Mouse (Mus musculus) brown adipose tissue, adult 24 weeks (tissue): ENCODE data around the gene Caml. TPM values are rescaled to one million over a fixed set of nuclear protein-coding genes. Genes with fewer than 3 reads are reported as not detected.
"Not testable (repeated sequence)": the region's sequence is repeated elsewhere in the genome, so short reads cannot be mapped to it uniquely, and the experiment has no call there.

Source experiments
- H3K27ac ChIP-seq: fragments of 200-500 bp; replicated peaks from 2 replicates; pipeline ENCODE4 v1.5.1; 2012; ENCODE audit warnings: low read depth, mild to moderate bottlenecking, low read length
- H3K4me1 ChIP-seq: fragments of 200-500 bp; 2 replicates; pipeline ENCODE4 v1.6.1; 2012; ENCODE audit warnings: low read length, mixed read lengths; ENCODE audit not compliant: control insufficient read depth, insufficient read depth, insufficient read length
- H3K4me3 ChIP-seq: fragments of 200-500 bp; 2 replicates; pipeline ENCODE4 v1.5.1; 2012; ENCODE audit warnings: low read depth, mild to moderate bottlenecking, low read length, moderate library complexity; ENCODE audit not compliant: insufficient read depth
- polyA plus RNA-seq: library from polyadenylated mRNA; stranded (reverse); fragments of >200 nt; gene quantifications from 2 replicates; pipeline ENCODE4 v1.2.4, GENCODE M21; 2012; ENCODE audit not compliant: missing spikeins, insufficient read depth, insufficient read length

Gene Caml
- polyA plus RNA-seq, 1 experiment, result 19.3 TPM

DNA sequence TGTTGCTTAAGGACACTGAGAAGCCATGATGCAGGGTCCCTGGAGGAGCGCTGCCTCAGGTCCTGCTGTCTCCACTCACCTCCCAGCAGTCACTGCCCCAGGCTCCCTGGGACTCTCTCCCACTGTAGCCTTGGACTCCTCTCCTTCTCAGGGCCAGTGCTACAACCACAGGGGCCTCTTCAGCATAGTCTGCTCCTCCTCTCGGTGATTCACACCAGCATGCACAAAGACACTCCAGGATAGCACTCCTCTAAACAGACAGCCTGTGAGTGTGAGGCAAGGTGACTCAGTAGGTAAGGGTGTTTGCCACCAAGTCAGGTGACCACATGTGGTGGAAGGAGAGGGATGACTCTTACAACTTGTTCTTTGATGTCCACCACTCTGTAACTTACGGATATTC is 18.2 kb upstream of the Caml start:
- Histone ChIP-seq H3K27ac (no peak overlapping the region), H3K4me1 (peaks cover 2% of the 10 kb centered on the region; the same call in 1 of the 2 replicates), H3K4me3 (no peak overlapping the region)

DNA sequence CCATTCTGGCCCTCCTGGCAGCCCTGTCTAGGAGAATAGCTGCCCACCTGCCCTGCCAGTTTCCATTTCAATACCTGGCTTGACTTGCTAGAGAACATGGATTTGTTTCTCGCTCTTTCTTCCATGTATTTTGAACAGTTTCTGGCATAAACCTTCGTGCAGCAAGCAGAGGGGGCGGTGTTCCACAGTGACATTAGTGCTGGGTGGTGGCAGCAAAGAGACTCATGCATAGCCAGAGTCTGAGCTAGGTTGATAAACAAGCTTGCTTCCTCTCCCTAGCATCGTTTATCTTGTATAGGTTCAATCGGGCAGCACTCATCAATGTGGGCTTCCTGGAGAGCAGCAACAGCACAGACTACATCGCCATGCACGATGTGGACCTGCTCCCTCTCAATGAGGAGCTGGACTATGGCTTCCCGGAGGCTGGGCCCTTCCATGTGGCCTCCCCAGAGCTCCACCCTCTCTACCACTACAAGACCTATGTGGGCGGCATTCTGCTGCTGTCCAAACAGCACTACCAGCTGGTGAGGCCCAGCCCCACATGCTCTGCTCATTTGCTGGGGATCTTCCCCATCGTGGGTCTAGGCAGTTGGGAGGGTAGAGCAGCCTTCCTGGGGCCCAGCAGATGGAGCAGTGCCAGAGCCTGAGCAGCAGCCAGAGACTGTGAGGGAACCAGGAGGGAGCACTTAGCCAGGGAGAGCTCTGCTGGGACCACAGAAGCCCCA is 15.7 kb upstream of the Caml start:
- H3K4me1 ChIP-seq, result no peaks in the 10 kb centered on the region
- no peak overlapping the region for H3K4me3 ChIP-seq
- H3K27ac ChIP-seq, result no peak overlapping the region

- Histone ChIP-seq H3K4me1 (no peaks in the 10 kb centered on the region), H3K27ac (no peak overlapping the region), H3K4me3 (no peak overlapping the region)
Observed at GRCm38 (mm10) chr13:55607624-55608006, 15.2 kb upstream of the Caml start.

DNA sequence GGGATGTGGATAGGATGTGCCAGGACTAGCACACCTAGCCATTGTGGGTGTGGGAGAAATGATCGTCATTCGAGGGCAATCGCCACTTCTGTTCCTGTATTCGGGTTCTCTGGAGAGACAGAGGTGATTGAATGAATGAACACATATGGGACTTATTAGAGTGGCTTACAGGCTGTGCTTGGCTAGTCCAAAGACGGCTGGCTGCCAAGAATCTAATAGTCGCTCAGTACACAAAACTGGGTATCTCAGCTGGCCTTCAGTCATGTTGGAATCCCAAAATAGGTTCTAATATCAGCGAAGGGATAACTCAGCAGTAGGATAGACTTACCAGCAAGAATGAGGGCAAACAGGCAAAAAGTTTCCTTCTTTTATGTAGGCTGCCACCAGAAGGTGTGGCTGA is 10.8 kb upstream of the Caml start:
- H3K27ac ChIP-seq, result no peak overlapping the region
- no peaks in the 10 kb centered on the region for H3K4me1 ChIP-seq
- no peak overlapping the region for H3K4me3 ChIP-seq

DNA sequence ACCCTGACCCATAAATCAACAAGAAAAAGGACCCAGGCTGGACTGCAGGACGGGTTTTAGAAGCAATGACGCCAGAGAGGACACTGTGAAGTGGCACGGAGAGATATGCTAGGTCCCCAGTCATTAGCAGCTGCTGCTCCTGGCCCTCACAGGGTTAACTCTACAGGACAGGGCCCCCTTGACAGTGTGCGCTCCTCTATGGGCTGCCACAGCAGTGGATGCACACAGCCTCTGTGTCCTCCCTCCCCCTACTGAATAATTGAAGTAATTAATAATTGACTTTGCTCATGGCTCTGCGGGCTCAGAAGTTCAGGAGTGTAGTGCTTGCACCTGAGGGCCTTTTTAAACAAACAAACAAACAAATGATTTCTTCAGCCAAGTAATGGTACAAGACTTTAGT is 9.3 kb upstream of the Caml start:
- Histone ChIP-seq H3K4me1 (no peaks in the 10 kb centered on the region), H3K4me3 (no peak overlapping the region), H3K27ac (no peak overlapping the region)

GRCm38 (mm10) chr13:55619328-55619727 is 3.5 kb upstream of the Caml start:
- no peaks in the 10 kb centered on the region for H3K4me1 ChIP-seq
- H3K27ac ChIP-seq, result no peak overlapping the region
- H3K4me3 ChIP-seq, result no peak overlapping the region

GRCm38 (mm10) chr13:55620275-55620674 is 2.5 kb upstream of the Caml start:
- Histone ChIP-seq H3K4me1 (no peaks in the 10 kb centered on the region), H3K4me3 (no peak overlapping the region), H3K27ac (no peak overlapping the region)

DNA sequence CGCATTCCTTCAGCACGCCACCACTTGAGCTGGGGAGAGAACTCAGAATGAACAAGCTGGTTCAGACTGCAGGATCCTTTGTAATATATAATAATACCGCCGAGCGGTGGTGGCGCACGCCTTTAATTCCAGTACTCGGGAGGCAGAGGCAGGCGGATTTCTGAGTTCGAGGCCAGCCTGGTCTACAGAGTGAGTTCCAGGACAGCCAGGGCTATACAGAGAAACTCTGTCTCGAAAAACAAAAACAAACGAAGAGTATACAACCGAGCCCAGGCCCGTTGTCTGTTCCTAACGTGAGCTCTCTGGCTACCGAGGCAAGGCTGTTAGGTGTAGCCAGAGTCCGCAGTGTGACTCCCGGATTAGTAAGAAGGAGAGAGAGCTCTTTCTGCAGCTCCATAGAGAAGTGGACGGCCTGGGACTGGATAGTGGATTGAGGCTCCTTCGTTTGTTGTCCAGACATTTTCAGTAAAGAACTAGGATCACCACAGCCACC is 603 bp upstream of the Caml start:
- H3K4me3 ChIP-seq, result peak overlapping the region; percentile 88
- 0 out of 2 replicates have a peak overlapping the region, but pooled peaks have one; percentile 94 for H3K27ac ChIP-seq
- not testable (repeated sequence) for H3K4me1 ChIP-seq

- peak within 1 kb of the TSS; percentile 53; the same call in 1 of the 2 replicates for H3K27ac ChIP-seq
- H3K4me3 ChIP-seq, result peak within 1 kb of the TSS; percentile 81
- H3K4me1 ChIP-seq, result peaks cover 2% of the 10 kb centered on the region; the same call in 1 of the 2 replicates
Observed at GRCm38 (mm10) chr13:55634639-55635127, 11.9 kb downstream of the Caml start, which contains the start of gene Ddx46. Ddx46 (plus strand) TSS chr13:55635027.

DNA sequence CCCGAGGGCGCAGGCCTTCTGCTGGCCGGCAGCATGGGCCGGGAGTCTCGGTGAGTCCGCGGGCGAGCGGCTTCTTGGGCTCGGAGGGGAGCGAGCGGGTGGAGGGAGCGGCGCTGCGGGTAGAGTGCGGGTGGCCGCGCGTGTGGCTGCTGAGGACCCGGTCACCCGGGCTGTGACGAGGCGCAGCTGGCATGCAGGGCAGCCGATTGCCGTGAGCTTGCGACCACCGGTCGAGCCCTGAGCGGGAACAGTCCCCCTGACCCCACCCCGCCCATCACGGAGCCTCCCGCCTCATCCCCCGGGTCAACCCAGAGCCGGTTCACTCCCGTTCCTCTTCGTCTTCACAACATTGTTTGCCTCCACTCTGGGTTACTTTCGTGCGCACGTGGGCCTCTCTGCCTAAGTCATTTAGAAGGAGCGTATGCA is 12.4 kb downstream of the Caml start:
- Histone ChIP-seq H3K4me1 (peaks cover 2% of the 10 kb centered on the region; the same call in 1 of the 2 replicates), H3K27ac (peak overlapping the region; percentile 53; the same call in 1 of the 2 replicates), H3K4me3 (peak overlapping the region; percentile 81)

- Histone ChIP-seq H3K4me1 (peaks cover 2% of the 10 kb centered on the region; the same call in 1 of the 2 replicates), H3K27ac (no peak overlapping the region), H3K4me3 (0 out of 2 replicates have a peak overlapping the region, but pooled peaks have one; percentile 1)
Observed at GRCm38 (mm10) chr13:55636185-55636983, 13.6 kb downstream of the Caml start.

DNA sequence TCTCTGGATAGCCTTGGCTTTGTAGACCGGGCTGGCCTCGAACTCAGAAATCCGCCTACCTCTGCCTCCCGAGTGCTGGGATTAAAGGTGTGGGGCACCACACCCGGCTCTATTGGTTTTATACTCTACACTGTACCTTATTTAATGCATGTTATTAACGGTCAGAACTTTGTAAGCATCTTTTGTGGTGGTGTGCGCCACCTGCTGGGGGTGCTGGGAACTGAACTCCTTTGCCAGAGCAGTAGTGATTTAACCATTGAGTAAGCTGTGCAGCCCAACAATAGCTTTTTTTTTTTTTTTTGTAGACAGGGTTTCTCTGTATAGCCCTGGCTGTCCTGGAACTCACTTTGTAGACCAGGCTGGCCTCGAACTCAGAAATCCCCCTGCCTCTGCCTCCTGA is 17.7 kb downstream of the Caml start:
- not testable (repeated sequence) for H3K4me3 ChIP-seq, H3K4me1 ChIP-seq, H3K27ac ChIP-seq

DNA sequence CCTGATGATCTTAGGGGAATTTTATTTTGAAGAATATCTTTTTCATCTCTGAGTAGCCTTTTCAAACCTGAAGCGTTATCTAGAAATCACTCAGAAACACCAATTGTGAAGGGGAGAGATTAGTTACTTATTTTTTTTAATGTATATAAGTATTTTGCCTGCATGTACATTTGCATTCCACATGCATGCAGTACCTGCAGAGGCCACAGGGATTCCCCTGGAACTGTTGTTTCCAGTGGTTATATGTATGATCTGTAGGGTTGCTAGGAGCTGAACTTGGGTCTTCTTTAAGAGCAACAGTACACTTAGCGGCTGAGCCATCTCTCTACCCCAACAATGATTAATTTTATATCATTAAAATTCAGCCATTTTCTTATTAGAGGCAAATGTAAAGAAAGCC is 21.7 kb downstream of the Caml start:
- Histone ChIP-seq H3K27ac (no peak overlapping the region), H3K4me3 (no peak overlapping the region), H3K4me1 (no peaks in the 10 kb centered on the region)

- H3K27ac ChIP-seq, result no peak overlapping the region
- H3K4me3 ChIP-seq, result no peak overlapping the region
- H3K4me1 ChIP-seq, result no peaks in the 10 kb centered on the region
Observed at GRCm38 (mm10) chr13:55650098-55650497, 27.3 kb downstream of the Caml start.

GRCm38 (mm10) chr13:55650980-55651379 is 28.2 kb downstream of the Caml start:
- no peaks in the 10 kb centered on the region for H3K4me1 ChIP-seq
- H3K4me3 ChIP-seq, result no peak overlapping the region
- H3K27ac ChIP-seq, result no peak overlapping the region
